Mouse (Mus musculus): ENCODE data around the gene Gm45808. TPM values are rescaled to one million over a fixed set of nuclear protein-coding genes. Genes with fewer than 3 reads are reported as not detected.
"Not testable (repeated sequence)": the region's sequence is repeated elsewhere in the genome, so short reads cannot be mapped to it uniquely, and the experiment has no call there.

Gene Gm45808
- polyA plus RNA-seq, 1 experiment from 2014 or later = not detected

DNA sequence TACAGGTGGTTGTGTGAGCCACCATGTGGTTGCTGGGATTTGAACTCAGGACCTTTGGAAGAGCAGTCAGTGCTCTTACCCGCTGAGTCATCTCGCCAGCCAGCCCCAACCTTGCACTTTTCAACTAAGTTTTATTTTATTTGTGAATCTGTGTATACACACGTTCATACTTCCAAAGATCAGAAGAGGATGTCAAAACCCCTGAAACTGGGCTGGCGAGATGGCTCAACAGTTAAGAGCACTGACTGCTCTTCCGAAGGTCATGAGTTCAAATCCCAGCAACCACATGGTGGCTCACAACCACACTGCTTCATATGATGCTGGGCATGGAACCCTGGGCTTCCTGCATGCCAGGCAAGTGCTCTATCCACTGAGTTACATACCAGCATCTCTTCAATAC is 1.6 kb downstream of the Gm45808 start:
- H3K27ac ChIP-seq (ENCODE audit: low read depth, low read length); H3K9me3 ChIP-seq (ENCODE audit: control insufficient read depth, low read length); ATAC-seq (ENCODE audit: low FRiP score); H3K9ac ChIP-seq (ENCODE audit: low read depth, low read length); H3K4me1 ChIP-seq (replicated peaks; ENCODE audit: control insufficient read depth, insufficient read depth, low read length); DNase-seq (ENCODE audit: low spot score); H3K4me3 ChIP-seq (ENCODE audit: low read depth, low read length); H3K4me2 ChIP-seq (replicated peaks; ENCODE audit: low read depth, low read length); H3K36me3 ChIP-seq (ENCODE audit: control insufficient read depth, insufficient read depth, low read length); H3K27me3 ChIP-seq (ENCODE audit: control insufficient read depth, insufficient read depth, low read length): not testable (repeated sequence)
- 94% methylated on average over 5 of the region's 5 CpGs for WGBS

DNA sequence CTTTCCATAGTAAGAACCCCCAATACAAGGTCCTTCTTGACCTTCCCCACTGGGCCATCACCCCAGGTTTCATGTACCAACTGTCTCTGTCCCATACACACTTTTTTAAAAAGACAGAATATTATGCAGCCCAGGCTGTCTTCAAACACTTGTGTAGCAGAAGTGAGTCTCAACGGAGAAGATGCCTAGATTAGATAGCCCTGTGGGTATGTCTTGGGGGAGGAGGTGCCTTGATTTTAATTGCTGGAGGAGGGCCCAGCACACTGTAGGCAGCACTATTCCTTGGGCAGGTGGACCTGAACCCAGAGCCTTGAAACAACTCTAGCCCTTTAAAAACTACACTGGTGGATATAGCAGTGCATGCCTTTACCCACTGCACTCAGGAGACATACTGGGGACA is 4.4 kb downstream of the Gm45808 start:
- ATAC-seq (ENCODE audit: low FRiP score) (no peak), DNase-seq (ENCODE audit: low spot score) (no peak)
- Histone ChIP-seq H3K27ac (ENCODE audit: low read depth, low read length) (no peak overlapping the region), H3K36me3 (ENCODE audit: control insufficient read depth, insufficient read depth, low read length) (no peaks in the 10 kb centered on the region), H3K27me3 (ENCODE audit: control insufficient read depth, insufficient read depth, low read length) (no peaks in the 10 kb centered on the region), H3K4me2 (replicated peaks; ENCODE audit: low read depth, low read length) (no peak overlapping the region), H3K4me3 (ENCODE audit: low read depth, low read length) (no peak overlapping the region), H3K4me1 (replicated peaks; ENCODE audit: control insufficient read depth, insufficient read depth, low read length) (no peaks in the 10 kb centered on the region), H3K9me3 (ENCODE audit: control insufficient read depth, low read length) (no peaks in the 10 kb centered on the region), H3K9ac (ENCODE audit: low read depth, low read length) (no peak overlapping the region)
- 89% methylated on average over 1 of the region's 1 CpGs for WGBS

DNA sequence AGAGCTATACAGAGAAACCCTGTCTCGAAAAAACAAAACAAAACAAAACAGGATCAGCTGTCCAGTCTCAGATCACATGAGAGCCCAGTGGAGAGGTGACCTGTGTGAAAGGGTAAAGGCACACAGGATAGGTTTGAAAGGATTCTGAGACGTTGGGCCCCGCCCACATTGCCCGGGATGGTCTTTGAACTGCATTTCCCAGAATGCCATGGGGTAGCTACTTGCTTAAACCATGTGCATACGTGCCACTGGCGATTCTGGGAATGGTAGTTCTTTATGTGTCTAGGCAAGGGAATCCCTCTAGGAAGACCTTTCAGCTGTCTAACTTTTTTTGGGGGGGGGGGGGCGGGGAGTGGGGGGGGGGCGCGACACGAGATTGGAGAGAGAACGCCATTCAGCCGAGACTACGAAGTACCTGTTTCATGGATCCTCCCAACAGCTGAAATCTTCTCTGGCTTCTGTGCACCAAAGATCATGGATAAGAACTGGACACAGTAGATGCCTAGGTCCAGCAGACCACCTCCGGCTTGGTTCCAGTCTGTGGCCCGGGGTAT is 5.2 kb downstream of the Gm45808 start, which contains the start of gene Tulp2:
Gene Tulp2, plus strand, starts transcription at position 504 of the 554 bp plus-strand sequence.
- peak; percentile 70 for DNase-seq (ENCODE audit: low spot score)
- Histone ChIP-seq H3K36me3 (ENCODE audit: control insufficient read depth, insufficient read depth, low read length) (no peaks in the 10 kb centered on the region), H3K9me3 (ENCODE audit: control insufficient read depth, low read length) (no peaks in the 10 kb centered on the region), H3K4me3 (ENCODE audit: low read depth, low read length) (no peak within 1 kb of the TSS), H3K4me2 (replicated peaks; ENCODE audit: low read depth, low read length) (no peak within 1 kb of the TSS), H3K4me1 (replicated peaks; ENCODE audit: control insufficient read depth, insufficient read depth, low read length) (no peaks in the 10 kb centered on the region), H3K27ac (ENCODE audit: low read depth, low read length) (no peak within 1 kb of the TSS), H3K9ac (ENCODE audit: low read depth, low read length) (no peak within 1 kb of the TSS), H3K27me3 (ENCODE audit: control insufficient read depth, insufficient read depth, low read length) (no peaks in the 10 kb centered on the region)
- 53% methylated on average over 15 of the region's 15 CpGs for WGBS
- ATAC-seq (ENCODE audit: low FRiP score) = peak; percentile 71; the same call in 1 of the 2 replicates

DNA sequence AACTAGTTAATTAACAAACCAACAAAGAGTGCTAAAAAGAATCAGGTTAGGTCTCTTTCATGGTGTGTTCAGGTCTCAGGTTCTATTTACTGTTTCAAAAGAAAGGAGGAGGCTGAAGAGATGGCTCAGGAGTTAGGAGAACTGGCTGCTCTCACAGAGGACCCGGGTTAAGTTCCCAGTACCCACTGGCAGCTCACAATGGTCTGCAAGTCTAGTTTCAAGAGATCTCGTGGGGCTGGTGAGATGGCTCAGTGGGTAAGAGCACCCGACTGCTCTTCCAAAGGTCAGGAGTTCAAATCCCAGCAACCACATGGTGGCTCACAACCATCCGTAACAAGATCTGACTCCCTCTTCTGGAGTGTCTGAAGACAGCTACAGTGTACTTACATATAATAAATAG is 6.3 kb downstream of the Gm45808 start:
- not testable (repeated sequence) for H3K27ac ChIP-seq (ENCODE audit: low read depth, low read length); H3K9ac ChIP-seq (ENCODE audit: low read depth, low read length); H3K9me3 ChIP-seq (ENCODE audit: control insufficient read depth, low read length); H3K27me3 ChIP-seq (ENCODE audit: control insufficient read depth, insufficient read depth, low read length); H3K4me1 ChIP-seq (replicated peaks; ENCODE audit: control insufficient read depth, insufficient read depth, low read length); ATAC-seq (ENCODE audit: low FRiP score); H3K4me3 ChIP-seq (ENCODE audit: low read depth, low read length); H3K4me2 ChIP-seq (replicated peaks; ENCODE audit: low read depth, low read length); H3K36me3 ChIP-seq (ENCODE audit: control insufficient read depth, insufficient read depth, low read length); DNase-seq (ENCODE audit: low spot score)
- WGBS = 76% methylated on average over 3 of the region's 4 CpGs

DNA sequence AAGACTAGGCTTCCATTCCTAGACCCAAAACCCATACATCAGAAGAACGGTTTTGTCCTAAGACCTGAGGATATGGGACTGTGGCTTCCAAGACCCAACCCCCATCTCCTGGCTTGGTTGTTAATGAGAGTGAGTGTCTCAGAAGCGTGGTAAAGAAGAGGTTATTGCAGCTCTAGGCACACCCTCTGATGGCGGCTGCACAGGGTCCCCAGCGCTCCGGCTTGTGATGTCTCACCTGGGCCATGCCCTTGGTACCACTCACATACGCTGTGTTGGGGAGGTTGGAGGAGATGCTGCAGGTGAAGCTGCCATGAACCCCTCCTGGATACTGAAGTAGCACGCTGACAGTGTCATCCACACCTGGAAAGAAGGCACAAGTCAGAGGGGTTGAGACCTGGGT is 7.8 kb downstream of the Gm45808 start:
- H3K27me3 ChIP-seq (ENCODE audit: control insufficient read depth, insufficient read depth, low read length) = no peaks in the 10 kb centered on the region
- H3K9ac ChIP-seq (ENCODE audit: low read depth, low read length) = no peak overlapping the region
- no peak overlapping the region for H3K27ac ChIP-seq (ENCODE audit: low read depth, low read length)
- no peak for ATAC-seq (ENCODE audit: low FRiP score)
- H3K9me3 ChIP-seq (ENCODE audit: control insufficient read depth, low read length) = no peaks in the 10 kb centered on the region
- WGBS = 97% methylated on average over 7 of the region's 7 CpGs
- H3K36me3 ChIP-seq (ENCODE audit: control insufficient read depth, insufficient read depth, low read length) = no peaks in the 10 kb centered on the region
- DNase-seq (ENCODE audit: low spot score) = no peak
- H3K4me2 ChIP-seq (replicated peaks; ENCODE audit: low read depth, low read length) = no peak overlapping the region
- no peaks in the 10 kb centered on the region for H3K4me1 ChIP-seq (replicated peaks; ENCODE audit: control insufficient read depth, insufficient read depth, low read length)
- no peak overlapping the region for H3K4me3 ChIP-seq (ENCODE audit: low read depth, low read length)

DNA sequence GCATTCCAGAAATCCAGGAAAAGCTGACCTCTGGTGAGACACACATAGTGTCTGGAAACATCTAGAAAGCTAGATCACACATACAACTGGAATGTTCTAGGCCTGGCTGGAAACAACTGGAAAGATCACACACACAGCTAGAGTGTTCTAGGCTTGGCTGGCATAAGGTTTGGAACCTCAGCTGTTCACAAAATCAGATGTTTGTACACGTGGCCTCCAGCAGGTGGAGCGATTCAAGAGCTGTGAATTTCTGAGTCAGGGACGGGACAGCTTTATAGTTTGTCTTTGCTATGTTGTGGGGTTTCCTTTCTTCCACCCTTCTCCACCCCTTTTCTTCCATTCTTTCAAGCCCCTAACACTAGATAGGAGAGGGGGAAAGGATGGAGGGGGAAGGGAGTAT is 9.6 kb downstream of the Gm45808 start:
- no peak for ATAC-seq (ENCODE audit: low FRiP score)
- Histone ChIP-seq H3K27ac (ENCODE audit: low read depth, low read length) (no peak overlapping the region), H3K4me1 (replicated peaks; ENCODE audit: control insufficient read depth, insufficient read depth, low read length) (no peaks in the 10 kb centered on the region), H3K9me3 (ENCODE audit: control insufficient read depth, low read length) (no peaks in the 10 kb centered on the region), H3K36me3 (ENCODE audit: control insufficient read depth, insufficient read depth, low read length) (no peaks in the 10 kb centered on the region), H3K4me2 (replicated peaks; ENCODE audit: low read depth, low read length) (no peak overlapping the region), H3K9ac (ENCODE audit: low read depth, low read length) (no peak overlapping the region), H3K27me3 (ENCODE audit: control insufficient read depth, insufficient read depth, low read length) (no peaks in the 10 kb centered on the region), H3K4me3 (ENCODE audit: low read depth, low read length) (no peak overlapping the region)
- WGBS = 19% methylated on average over 3 of the region's 3 CpGs
- peak; percentile 69 for DNase-seq (ENCODE audit: low spot score)

DNA sequence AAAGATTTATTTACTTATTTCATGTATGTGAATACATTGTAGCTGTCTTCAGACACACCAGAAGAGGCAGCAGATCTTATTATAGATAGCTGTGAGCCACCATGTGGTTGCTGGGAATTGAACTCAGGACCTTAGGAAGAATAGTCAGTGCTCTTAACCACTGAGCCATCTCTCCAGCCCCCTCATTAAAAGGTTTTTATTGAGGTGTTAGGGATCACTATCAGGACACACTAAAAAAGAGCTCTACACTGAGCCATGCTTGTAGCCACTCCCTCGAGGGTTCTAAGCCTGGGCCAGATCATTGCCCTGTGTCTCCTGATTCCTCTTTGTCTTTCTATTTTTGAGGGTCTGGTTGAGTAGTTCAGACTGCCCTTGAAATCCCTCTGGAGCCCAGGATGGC is 10.2 kb downstream of the Gm45808 start:
- Histone ChIP-seq H3K36me3 (ENCODE audit: control insufficient read depth, insufficient read depth, low read length) (no peaks in the 10 kb centered on the region), H3K4me3 (ENCODE audit: low read depth, low read length) (no peak overlapping the region), H3K9ac (ENCODE audit: low read depth, low read length) (no peak overlapping the region), H3K9me3 (ENCODE audit: control insufficient read depth, low read length) (no peaks in the 10 kb centered on the region), H3K27me3 (ENCODE audit: control insufficient read depth, insufficient read depth, low read length) (no peaks in the 10 kb centered on the region), H3K4me2 (replicated peaks; ENCODE audit: low read depth, low read length) (no peak overlapping the region), H3K27ac (ENCODE audit: low read depth, low read length) (no peak overlapping the region), H3K4me1 (replicated peaks; ENCODE audit: control insufficient read depth, insufficient read depth, low read length) (no peaks in the 10 kb centered on the region)
- 68% methylated on average over 1 of the region's 1 CpGs for WGBS
- DNase-seq (ENCODE audit: low spot score) (no peak), ATAC-seq (ENCODE audit: low FRiP score) (no peak)

DNA sequence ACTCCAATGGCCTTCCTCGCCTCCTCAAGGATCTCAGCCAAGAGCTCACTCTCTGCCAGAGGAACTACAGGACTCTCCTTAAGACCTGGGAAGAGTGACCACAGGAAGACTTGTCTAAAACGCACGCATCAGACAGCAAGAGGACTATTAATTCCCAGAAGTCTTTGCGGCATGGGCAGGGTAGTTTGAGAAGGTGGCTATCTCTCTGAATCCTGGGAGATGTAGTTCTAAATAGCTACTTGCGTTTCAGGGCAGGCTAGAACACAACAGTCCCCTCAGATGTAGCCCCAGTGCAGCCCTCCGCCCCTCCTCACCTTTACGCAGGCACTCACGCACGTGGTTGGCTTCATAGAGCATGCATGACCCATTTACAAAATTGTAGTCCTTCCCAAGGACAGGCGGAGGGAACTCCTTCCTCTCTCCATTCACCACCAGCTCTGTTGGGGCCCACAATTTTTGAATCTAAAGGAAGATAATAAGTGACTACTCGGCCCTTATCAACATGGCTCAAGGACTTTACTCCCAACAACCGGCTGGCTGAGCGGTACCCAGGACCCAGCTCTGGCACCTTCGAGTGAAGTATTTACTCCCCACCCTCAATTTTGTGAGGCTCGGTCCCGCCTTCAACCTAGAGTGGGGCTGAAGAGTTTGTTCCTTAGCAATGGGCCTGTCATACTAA is 11.2 kb downstream of the Gm45808 start:
- DNase-seq (ENCODE audit: low spot score) (no peak), ATAC-seq (ENCODE audit: low FRiP score) (no peak)
- H3K27ac ChIP-seq (ENCODE audit: low read depth, low read length) = no peak overlapping the region
- H3K4me1 ChIP-seq (replicated peaks; ENCODE audit: control insufficient read depth, insufficient read depth, low read length) = no peaks in the 10 kb centered on the region
- WGBS = 72% methylated on average over 16 of the region's 16 CpGs
- H3K36me3 ChIP-seq (ENCODE audit: control insufficient read depth, insufficient read depth, low read length) = no peaks in the 10 kb centered on the region
- H3K27me3 ChIP-seq (ENCODE audit: control insufficient read depth, insufficient read depth, low read length) = no peaks in the 10 kb centered on the region
- H3K4me2 ChIP-seq (replicated peaks; ENCODE audit: low read depth, low read length) = no peak overlapping the region
- H3K4me3 ChIP-seq (ENCODE audit: low read depth, low read length) = no peak overlapping the region
- no peak overlapping the region for H3K9ac ChIP-seq (ENCODE audit: low read depth, low read length)
- H3K9me3 ChIP-seq (ENCODE audit: control insufficient read depth, low read length) = no peaks in the 10 kb centered on the region

DNA sequence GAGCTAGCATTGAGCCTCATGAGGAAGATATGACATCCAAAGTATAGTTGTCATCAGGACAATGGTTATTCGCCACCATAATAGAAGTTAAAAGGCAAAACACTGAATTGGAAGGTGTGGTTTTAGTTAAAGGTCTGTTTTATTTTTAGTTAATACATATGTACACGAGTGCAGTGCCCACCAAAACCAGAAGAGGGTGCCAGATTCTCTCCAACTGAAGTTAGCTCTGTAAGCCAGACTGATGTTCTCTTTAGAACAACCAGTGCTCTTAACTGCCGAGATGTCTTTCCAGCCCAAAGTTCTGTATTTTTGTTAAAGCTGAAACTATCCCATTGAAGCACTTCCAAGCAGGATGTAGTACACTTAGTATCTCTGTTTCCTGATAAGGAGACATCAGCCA is 15.7 kb downstream of the Gm45808 start:
- ATAC-seq (ENCODE audit: low FRiP score) (no peak), DNase-seq (ENCODE audit: low spot score) (peak; percentile 83)
- no peaks in the 10 kb centered on the region for H3K4me1 ChIP-seq (replicated peaks; ENCODE audit: control insufficient read depth, insufficient read depth, low read length)
- H3K36me3 ChIP-seq (ENCODE audit: control insufficient read depth, insufficient read depth, low read length) = no peaks in the 10 kb centered on the region
- H3K4me2 ChIP-seq (replicated peaks; ENCODE audit: low read depth, low read length) = no peak overlapping the region
- H3K9me3 ChIP-seq (ENCODE audit: control insufficient read depth, low read length) = no peaks in the 10 kb centered on the region
- 10% methylated on average over 3 of the region's 3 CpGs for WGBS
- H3K4me3 ChIP-seq (ENCODE audit: low read depth, low read length) = no peak overlapping the region
- no peak overlapping the region for H3K27ac ChIP-seq (ENCODE audit: low read depth, low read length)
- H3K9ac ChIP-seq (ENCODE audit: low read depth, low read length) = no peak overlapping the region
- H3K27me3 ChIP-seq (ENCODE audit: control insufficient read depth, insufficient read depth, low read length) = no peaks in the 10 kb centered on the region

Measured in hindbrain, embryonic 11.5 days (tissue).